Mouse (Mus musculus) kidney, adult 2 months (tissue): Measurements from ENCODE around the gene Mindy1. TPM values are rescaled to one million over a fixed set of nuclear protein-coding genes. Genes with fewer than 3 reads are reported as not detected.
A peak's percentile ranks its signal among the peaks of the same experiment; 100 is the strongest.

Source experiments
- DNase-seq: peaks from one replicate; pipeline ENCODE4 v3.0.0; 2021
- H3K27ac ChIP-seq: fragments of 200-500 bp; 2 replicates; pipeline ENCODE4 v1.5.1; 2012; ENCODE audit warnings: low read depth, low read length, control low read depth, inconsistent platforms; ENCODE audit not compliant: insufficient read depth
- H3K27me3 ChIP-seq: fragments of 200-500 bp; replicated peaks from 2 replicates; pipeline ENCODE4 v1.6.1; 2012; ENCODE audit warnings: mild to moderate bottlenecking, moderate library complexity, low read length, inconsistent platforms; ENCODE audit not compliant: control insufficient read depth, insufficient read depth
- H3K36me3 ChIP-seq: fragments of 200-500 bp; 2 replicates; pipeline ENCODE4 v1.6.1; 2012; ENCODE audit warnings: mild to moderate bottlenecking, moderate library complexity, low read length, inconsistent platforms; ENCODE audit not compliant: control insufficient read depth, insufficient read depth
- H3K4me1 ChIP-seq: fragments of 200-500 bp; 2 replicates; pipeline ENCODE4 v1.6.1; 2011; ENCODE audit warnings: low read length; ENCODE audit not compliant: control insufficient read depth, insufficient read depth
- H3K4me3 ChIP-seq: fragments of 200-500 bp; 2 replicates; pipeline ENCODE4 v1.5.1; 2011; ENCODE audit warnings: mild to moderate bottlenecking, low read depth, low read length, control low read depth; ENCODE audit not compliant: insufficient read depth
- CTCF ChIP-seq: fragments of 200-500 bp; conservative IDR thresholded peaks from 2 replicates; pipeline ENCODE4 v1.5.1; 2011; ENCODE audit warnings: low read depth, mild to moderate bottlenecking, control low read depth, low read length, moderate library complexity, mixed read lengths; ENCODE audit not compliant: insufficient read depth, insufficient read length
- POLR2A ChIP-seq: fragments of 200-500 bp; IDR thresholded peaks from one replicate; pipeline ENCODE4 v1.6.1; 2011; ENCODE audit warnings: low read depth, low read length, control low read depth
- WGBS: fragments of 180-500 bp; shearing (Covaris S2); methylation state at CpG from one replicate; pipeline ENCODE4 v1.1.7; 2018; 5-methylcytosine and 5-hydroxymethylcytosine counted together
- polyA plus RNA-seq: library from polyadenylated mRNA; depleted of rRNA; stranded (reverse); fragments of >200 nt; gene quantifications from 2 replicates; pipeline ENCODE4 v1.2.3, GENCODE M21; 2012

The Mindy1 gene
- polyA plus RNA-seq, 1 experiment, result 120 TPM

- H3K36me3 ChIP-seq, result no peaks in the 10 kb centered on the region
- peaks cover 26% of the 10 kb centered on the region for H3K4me1 ChIP-seq
- TF ChIP-seq POLR2A (no peak), CTCF (no peak)
- peak overlapping the region; percentile 67 for H3K4me3 ChIP-seq
- WGBS, result 12% methylated on average over 8 of the region's 8 CpGs
- DNase-seq, result peak; percentile 64
- H3K27ac ChIP-seq, result peak overlapping the region; percentile 93
- no peaks in the 10 kb centered on the region for H3K27me3 ChIP-seq
Measured at GRCm38 (mm10) chr3:95280747-95281146, 398 bp upstream of the Mindy1 start.

- Histone ChIP-seq H3K27me3 (no peaks in the 10 kb centered on the region), H3K4me1 (peaks cover 34% of the 10 kb centered on the region), H3K4me3 (peak overlapping the region; percentile 74), H3K27ac (peak overlapping the region; percentile 87), H3K36me3 (no peaks in the 10 kb centered on the region)
- WGBS, result under 1% methylated on average over 11 of the region's 11 CpGs
- TF ChIP-seq POLR2A (no peak), CTCF (no peak)
- peak; percentile 60 for DNase-seq
Measured at GRCm38 (mm10) chr3:95282381-95282864, 1.3 kb downstream of the Mindy1 start.

GRCm38 (mm10) chr3:95282865-95283588, 1.9 kb downstream of the Mindy1 start:
- no peaks in the 10 kb centered on the region for H3K36me3 ChIP-seq
- peak; percentile 91 for DNase-seq
- peak overlapping the region; percentile 74 for H3K4me3 ChIP-seq
- under 1% methylated on average over 51 of the region's 51 CpGs for WGBS
- no peaks in the 10 kb centered on the region for H3K27me3 ChIP-seq
- H3K27ac ChIP-seq, result peak overlapping the region; percentile 87
- peaks cover 37% of the 10 kb centered on the region for H3K4me1 ChIP-seq
- TF ChIP-seq POLR2A (peak; percentile 66), CTCF (peak; percentile 36)

DNA sequence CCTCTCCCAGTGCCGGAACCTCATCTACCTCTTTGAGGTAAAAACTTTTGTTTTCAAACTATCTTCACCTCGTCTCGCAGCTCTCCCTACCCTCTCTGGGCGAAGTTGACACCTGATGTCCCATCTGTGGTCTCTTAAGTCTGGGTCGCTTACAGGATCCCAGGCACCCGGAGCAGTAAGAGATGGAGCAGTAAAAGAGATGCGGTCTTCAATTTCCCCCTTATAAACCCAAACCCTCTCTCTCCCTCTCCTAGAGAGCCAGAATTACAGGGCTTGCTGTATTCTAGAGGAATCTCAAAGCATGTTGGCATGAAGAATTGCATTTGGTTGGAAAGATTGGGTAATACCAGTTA, 2.4 kb downstream of the Mindy1 start:
- under 1% methylated on average over 7 of the region's 7 CpGs for WGBS
- Histone ChIP-seq H3K36me3 (peaks cover 4% of the 10 kb centered on the region; the same call in 1 of the 2 replicates), H3K4me3 (peak overlapping the region; percentile 74), H3K27ac (peak overlapping the region; percentile 87), H3K27me3 (no peaks in the 10 kb centered on the region), H3K4me1 (peaks cover 40% of the 10 kb centered on the region)
- DNase-seq, result no peak
- no peak for TF ChIP-seq POLR2A
- TF ChIP-seq CTCF, result no peak

DNA sequence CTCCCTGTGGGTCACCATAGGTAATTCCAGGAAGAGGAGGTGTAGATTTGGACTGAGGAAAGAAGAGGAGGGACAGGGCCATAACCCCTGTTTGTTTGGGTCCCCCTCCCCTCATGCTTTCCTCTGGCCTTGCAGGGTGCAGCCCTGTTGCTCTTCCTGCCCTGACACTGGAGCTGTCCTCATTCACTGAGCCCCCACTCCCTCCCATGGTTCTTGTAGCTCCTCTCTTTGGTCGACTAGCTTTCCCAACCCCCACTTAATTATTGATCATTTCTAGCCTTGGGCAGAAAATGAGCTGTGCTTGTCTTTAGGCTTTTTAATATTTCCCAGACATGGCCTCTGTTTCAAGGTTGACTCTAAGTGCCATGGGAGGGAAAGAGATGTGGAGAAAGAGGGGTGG, 2.9 kb downstream of the Mindy1 start:
- peak overlapping the region; percentile 87 for H3K27ac ChIP-seq
- no peak for DNase-seq
- H3K36me3 ChIP-seq, result peaks cover 6% of the 10 kb centered on the region; the same call in 1 of the 2 replicates
- no peak for TF ChIP-seq POLR2A
- no peak for TF ChIP-seq CTCF
- peaks cover 40% of the 10 kb centered on the region for H3K4me1 ChIP-seq
- 7% methylated on average over 1 of the region's 1 CpGs for WGBS
- H3K4me3 ChIP-seq, result peak overlapping the region; percentile 74
- H3K27me3 ChIP-seq, result no peaks in the 10 kb centered on the region

DNA sequence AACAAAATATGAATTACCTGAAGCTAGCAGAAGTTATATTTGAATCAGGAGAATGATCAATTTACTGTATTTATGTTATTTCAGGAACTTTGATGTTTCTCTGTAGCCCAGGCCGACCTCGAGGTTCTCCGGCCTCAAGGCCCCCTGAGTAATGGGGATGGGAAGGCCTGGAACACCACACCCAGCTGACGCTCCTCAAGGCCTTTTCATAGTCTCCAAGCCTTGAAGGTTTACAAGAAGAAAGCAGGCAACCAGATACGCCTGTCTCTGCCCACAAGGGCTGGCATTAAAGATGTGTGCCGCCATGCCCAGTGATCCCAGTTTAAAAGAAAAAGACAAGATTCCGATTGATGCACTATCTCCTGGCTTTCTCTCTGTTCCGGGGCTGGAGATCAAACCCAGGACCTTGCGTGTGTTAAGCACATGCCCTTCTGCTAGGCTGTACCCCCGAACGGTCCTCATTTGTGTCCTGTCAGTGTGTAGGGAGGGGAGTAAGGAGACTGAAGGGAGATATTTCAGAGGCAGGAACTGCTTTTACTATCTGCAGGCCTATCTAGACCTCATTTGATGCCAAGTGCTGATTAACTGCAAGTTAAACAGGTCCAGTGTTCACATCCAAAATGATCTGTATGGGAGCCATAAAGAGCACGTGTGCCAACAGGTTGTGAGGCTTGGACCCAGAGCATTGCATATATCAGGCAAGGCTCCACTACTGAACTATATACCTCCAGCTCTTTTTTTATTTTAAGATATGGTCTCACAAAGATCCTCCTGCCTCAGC, 3.5 kb downstream of the Mindy1 start:
- Histone ChIP-seq H3K36me3 (peaks cover 6% of the 10 kb centered on the region; the same call in 1 of the 2 replicates), H3K27me3 (no peaks in the 10 kb centered on the region), H3K4me1 (peaks cover 37% of the 10 kb centered on the region), H3K4me3 (peak overlapping the region; percentile 74), H3K27ac (peak overlapping the region; percentile 87)
- DNase-seq, result no peak
- TF ChIP-seq CTCF (no peak), POLR2A (no peak)
- 62% methylated on average over 12 of the region's 12 CpGs for WGBS

- Histone ChIP-seq H3K4me1 (peaks cover 40% of the 10 kb centered on the region), H3K27ac (peak overlapping the region; percentile 87), H3K36me3 (peaks cover 8% of the 10 kb centered on the region; the same call in 1 of the 2 replicates), H3K27me3 (no peaks in the 10 kb centered on the region), H3K4me3 (no peak overlapping the region)
- WGBS, result 41% methylated on average over 5 of the region's 5 CpGs
- TF ChIP-seq POLR2A (no peak), CTCF (no peak)
- no peak for DNase-seq
Measured at GRCm38 (mm10) chr3:95285390-95285789, 4.2 kb downstream of the Mindy1 start.
